Mouse (Mus musculus): ENCODE results near the gene Hmcn2.

DNA sequence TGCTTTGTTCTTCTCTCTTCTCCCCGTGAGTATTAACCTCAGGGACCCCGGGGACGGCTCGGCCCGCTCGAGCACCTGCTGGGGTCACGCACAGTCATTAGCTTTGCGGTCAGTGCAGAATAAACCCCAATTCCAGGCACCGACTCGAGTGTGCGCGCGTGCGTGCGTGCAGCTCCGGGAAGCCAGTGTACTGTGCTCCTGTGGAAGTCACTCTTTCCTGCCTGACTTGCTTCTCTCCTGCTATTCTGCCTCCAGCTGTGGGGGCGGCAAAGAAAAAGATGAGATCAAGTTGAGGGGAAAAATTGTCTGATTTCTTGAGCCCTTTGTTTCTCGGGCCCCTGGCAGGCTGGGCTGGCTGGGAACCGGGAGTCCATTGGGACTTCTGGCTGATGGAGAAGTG lies 183.4 kb downstream of the Hmcn2 start:
- TF ChIP-seq USF1 (IDR thresholded peaks at IDR 0.05; ENCODE audit: low read depth): no peak
- TF ChIP-seq MYOG (IDR thresholded peaks at IDR 0.05; ENCODE audit: control insufficient read depth, extremely low read depth, insufficient read length): no peak
- TF ChIP-seq FOSL1 (IDR thresholded peaks at IDR 0.05; ENCODE audit: insufficient read depth, low read length, poor library complexity, severe bottlenecking): no peak
- TF ChIP-seq CTCF (IDR thresholded peaks at IDR 0.05; ENCODE audit: control insufficient read depth, insufficient read depth, insufficient read length): no peak

All from C2C12 (cell line).